Mouse (Mus musculus): ENCODE measurements around the gene Wwox. TPM values are rescaled to one million over a fixed set of nuclear protein-coding genes. Genes with fewer than 3 reads are reported as not detected.

Wwox gene
- polyA plus RNA-seq, 1 experiment from 2014 or later, result 10.4 TPM

- Histone ChIP-seq H3K27ac (ENCODE audit: poor library complexity, severe bottlenecking) (no peak overlapping the region), H3K4me2 (no peak overlapping the region), H3K9ac (no peak overlapping the region), H3K9me3 (replicated peaks) (peaks cover 10% of the 10 kb centered on the region), H3K4me1 (replicated peaks) (peaks cover 19% of the 10 kb centered on the region), H3K4me3 (no peak overlapping the region), H3K27me3 (replicated peaks) (no peaks in the 10 kb centered on the region), H3K36me3 (0 out of 2 replicates have a peak, but pooled peaks cover 7% of the 10 kb centered on the region)
- 89% methylated on average over 11 of the region's 11 CpGs for WGBS
- no peak for ATAC-seq (ENCODE audit: insufficient number of reproducible peaks, low FRiP score)
These were observed 160.7 kb downstream of the Wwox start for GRCm38 (mm10) chr8:114600196-114600595.

GRCm38 (mm10) chr8:114603046-114603445 lies 163.6 kb downstream of the Wwox start:
- no peak overlapping the region for H3K27ac ChIP-seq (ENCODE audit: poor library complexity, severe bottlenecking)
- no peaks in the 10 kb centered on the region for H3K27me3 ChIP-seq (replicated peaks)
- H3K9me3 ChIP-seq (replicated peaks), result no peaks in the 10 kb centered on the region
- WGBS, result 63% methylated on average over 3 of the region's 4 CpGs
- no peak overlapping the region for H3K9ac ChIP-seq
- H3K4me3 ChIP-seq, result no peak overlapping the region
- H3K36me3 ChIP-seq, result no peaks in the 10 kb centered on the region
- no peak for ATAC-seq (ENCODE audit: insufficient number of reproducible peaks, low FRiP score)
- peaks cover 21% of the 10 kb centered on the region for H3K4me1 ChIP-seq (replicated peaks)
- H3K4me2 ChIP-seq, result no peak overlapping the region

DNA sequence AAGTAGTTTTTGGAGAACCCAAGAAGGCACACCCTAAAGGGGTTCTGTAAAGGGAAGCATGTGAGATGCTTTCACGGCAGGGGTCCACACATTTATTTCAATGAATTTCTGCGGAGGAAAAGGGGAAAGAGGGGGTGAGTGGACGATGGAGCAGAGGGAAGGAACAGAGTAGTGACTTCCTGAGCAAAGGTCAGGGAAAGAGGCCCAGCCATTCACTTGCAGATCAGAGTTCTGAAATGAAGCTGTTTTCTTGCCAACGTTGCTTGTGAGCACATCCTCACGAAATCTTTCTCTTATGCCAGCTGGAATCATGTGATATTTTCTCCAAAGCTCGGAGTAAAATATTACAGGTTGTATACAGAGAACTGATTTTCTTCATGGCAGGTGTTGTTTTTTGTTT lies 164.1 kb downstream of the Wwox start:
- Histone ChIP-seq H3K4me3 (no peak overlapping the region), H3K9me3 (replicated peaks) (no peaks in the 10 kb centered on the region), H3K27ac (ENCODE audit: poor library complexity, severe bottlenecking) (no peak overlapping the region), H3K4me2 (no peak overlapping the region), H3K9ac (no peak overlapping the region), H3K27me3 (replicated peaks) (no peaks in the 10 kb centered on the region), H3K36me3 (no peaks in the 10 kb centered on the region), H3K4me1 (replicated peaks) (peaks cover 21% of the 10 kb centered on the region)
- no peak for ATAC-seq (ENCODE audit: insufficient number of reproducible peaks, low FRiP score)
- 60% methylated on average over 6 of the region's 6 CpGs for WGBS

DNA sequence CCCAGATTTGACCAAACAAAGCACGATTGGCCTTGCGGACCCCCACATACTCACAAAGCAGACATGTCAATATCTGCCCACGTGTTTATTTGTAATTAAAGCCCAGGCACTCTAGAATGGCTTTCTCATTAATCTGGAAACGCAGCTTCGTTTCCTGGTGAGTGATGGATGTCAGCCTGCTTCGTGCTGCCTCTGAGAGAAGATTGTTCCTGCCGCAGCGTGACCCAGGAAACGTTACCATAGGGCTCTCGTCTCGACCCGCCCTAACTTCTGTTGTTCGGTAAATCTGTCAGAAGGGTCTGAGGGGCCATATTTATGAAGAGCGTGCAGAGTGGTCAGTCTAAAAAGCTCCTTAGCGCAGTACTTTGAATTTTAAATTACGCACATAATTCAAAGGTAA lies 164.9 kb downstream of the Wwox start:
- no peak overlapping the region for H3K27ac ChIP-seq (ENCODE audit: poor library complexity, severe bottlenecking)
- ATAC-seq (ENCODE audit: insufficient number of reproducible peaks, low FRiP score), result no peak
- H3K4me3 ChIP-seq, result no peak overlapping the region
- H3K36me3 ChIP-seq, result no peaks in the 10 kb centered on the region
- 55% methylated on average over 16 of the region's 16 CpGs for WGBS
- H3K9ac ChIP-seq, result no peak overlapping the region
- peak overlapping the region; percentile 16 for H3K4me2 ChIP-seq
- H3K4me1 ChIP-seq (replicated peaks), result peaks cover 20% of the 10 kb centered on the region
- H3K27me3 ChIP-seq (replicated peaks), result no peaks in the 10 kb centered on the region
- no peaks in the 10 kb centered on the region for H3K9me3 ChIP-seq (replicated peaks)

GRCm38 (mm10) chr8:114605651-114606050 lies 166.2 kb downstream of the Wwox start:
- no peak overlapping the region for H3K4me2 ChIP-seq
- H3K27me3 ChIP-seq (replicated peaks), result no peaks in the 10 kb centered on the region
- ATAC-seq (ENCODE audit: insufficient number of reproducible peaks, low FRiP score), result no peak
- WGBS, result 82% methylated on average over 2 of the region's 2 CpGs
- H3K4me3 ChIP-seq, result no peak overlapping the region
- H3K4me1 ChIP-seq (replicated peaks), result peaks cover 15% of the 10 kb centered on the region
- H3K9ac ChIP-seq, result no peak overlapping the region
- no peak overlapping the region for H3K27ac ChIP-seq (ENCODE audit: poor library complexity, severe bottlenecking)
- H3K36me3 ChIP-seq, result no peaks in the 10 kb centered on the region
- H3K9me3 ChIP-seq (replicated peaks), result no peaks in the 10 kb centered on the region

DNA sequence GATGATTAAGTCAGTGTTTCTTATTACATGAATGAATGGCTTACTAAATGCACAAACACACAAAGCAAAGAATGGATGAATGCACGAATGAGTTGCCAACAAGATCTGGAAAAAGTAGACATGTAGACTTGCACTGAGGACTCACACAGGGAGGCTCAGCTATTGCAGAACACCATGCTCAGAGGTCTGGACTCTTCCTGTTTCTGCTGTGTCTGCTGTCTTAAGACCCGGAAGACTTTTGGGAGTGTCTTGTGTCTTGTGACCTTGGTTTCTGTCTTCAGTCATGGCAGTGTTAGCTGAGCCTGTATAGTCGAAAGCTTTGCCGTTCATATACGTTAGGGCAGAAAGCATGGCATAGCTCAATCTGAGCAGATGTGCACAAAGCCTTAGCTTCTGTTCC lies 169.9 kb downstream of the Wwox start:
- Histone ChIP-seq H3K9ac (no peak overlapping the region), H3K27ac (ENCODE audit: poor library complexity, severe bottlenecking) (no peak overlapping the region), H3K4me2 (no peak overlapping the region), H3K36me3 (no peaks in the 10 kb centered on the region), H3K4me1 (replicated peaks) (peaks cover 8% of the 10 kb centered on the region), H3K9me3 (replicated peaks) (no peaks in the 10 kb centered on the region), H3K27me3 (replicated peaks) (0 out of 2 replicates have a peak, but pooled peaks cover under 1% of the 10 kb centered on the region), H3K4me3 (no peak overlapping the region)
- 91% methylated on average over 5 of the region's 5 CpGs for WGBS
- ATAC-seq (ENCODE audit: insufficient number of reproducible peaks, low FRiP score), result no peak

DNA sequence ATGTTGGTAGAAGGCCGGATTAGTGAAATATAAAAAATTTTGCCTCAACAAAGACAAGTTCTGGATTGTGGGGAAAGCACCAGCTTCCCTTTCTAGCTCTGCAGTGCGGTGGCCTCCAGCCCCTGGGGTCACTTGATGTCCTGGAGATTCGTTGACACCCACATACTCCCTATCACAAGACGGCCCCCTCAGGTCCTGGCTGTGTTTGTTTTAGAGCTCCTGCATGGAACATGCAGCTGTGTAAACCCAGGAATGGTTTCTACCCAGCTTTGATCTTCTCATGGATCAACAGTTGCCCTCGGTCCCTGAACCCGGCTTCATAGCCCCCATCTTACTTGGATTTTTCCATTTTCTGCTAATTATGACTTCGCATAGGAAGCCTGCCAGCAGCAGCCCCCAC lies 171.6 kb downstream of the Wwox start:
- WGBS, result 55% methylated on average over 7 of the region's 7 CpGs
- H3K4me3 ChIP-seq, result no peak overlapping the region
- no peak overlapping the region for H3K27ac ChIP-seq (ENCODE audit: poor library complexity, severe bottlenecking)
- no peaks in the 10 kb centered on the region for H3K9me3 ChIP-seq (replicated peaks)
- no peaks in the 10 kb centered on the region for H3K36me3 ChIP-seq
- H3K9ac ChIP-seq, result no peak overlapping the region
- peaks cover 4% of the 10 kb centered on the region; the same call in 1 of the 2 replicates for H3K27me3 ChIP-seq (replicated peaks)
- no peak for ATAC-seq (ENCODE audit: insufficient number of reproducible peaks, low FRiP score)
- H3K4me1 ChIP-seq (replicated peaks), result no peaks in the 10 kb centered on the region; the same call in none of the 2 replicates
- no peak overlapping the region for H3K4me2 ChIP-seq

GRCm38 (mm10) chr8:114612091-114612490 lies 172.6 kb downstream of the Wwox start:
- H3K36me3 ChIP-seq, result no peaks in the 10 kb centered on the region
- H3K4me2 ChIP-seq, result no peak overlapping the region
- H3K9me3 ChIP-seq (replicated peaks), result no peaks in the 10 kb centered on the region
- H3K27me3 ChIP-seq (replicated peaks), result peaks cover 4% of the 10 kb centered on the region; the same call in 1 of the 2 replicates
- no peaks in the 10 kb centered on the region; the same call in none of the 2 replicates for H3K4me1 ChIP-seq (replicated peaks)
- no peak overlapping the region for H3K27ac ChIP-seq (ENCODE audit: poor library complexity, severe bottlenecking)
- WGBS, result 84% methylated on average over 3 of the region's 3 CpGs
- ATAC-seq (ENCODE audit: insufficient number of reproducible peaks, low FRiP score), result no peak
- no peak overlapping the region for H3K4me3 ChIP-seq
- no peak overlapping the region for H3K9ac ChIP-seq

GRCm38 (mm10) chr8:114615413-114615812 lies 176.0 kb downstream of the Wwox start:
- peaks cover 4% of the 10 kb centered on the region; the same call in 1 of the 2 replicates for H3K27me3 ChIP-seq (replicated peaks)
- WGBS, result 76% methylated on average over 4 of the region's 4 CpGs
- H3K4me2 ChIP-seq, result no peak overlapping the region
- no peak overlapping the region for H3K27ac ChIP-seq (ENCODE audit: poor library complexity, severe bottlenecking)
- no peak for ATAC-seq (ENCODE audit: insufficient number of reproducible peaks, low FRiP score)
- no peak overlapping the region for H3K9ac ChIP-seq
- no peak overlapping the region for H3K4me3 ChIP-seq
- no peaks in the 10 kb centered on the region for H3K36me3 ChIP-seq
- H3K9me3 ChIP-seq (replicated peaks), result no peaks in the 10 kb centered on the region
- peaks cover 10% of the 10 kb centered on the region for H3K4me1 ChIP-seq (replicated peaks)

- Histone ChIP-seq H3K4me3 (no peak overlapping the region), H3K4me1 (replicated peaks) (peaks cover 10% of the 10 kb centered on the region), H3K9ac (no peak overlapping the region), H3K36me3 (no peaks in the 10 kb centered on the region), H3K4me2 (no peak overlapping the region), H3K27me3 (replicated peaks) (peaks cover 4% of the 10 kb centered on the region; the same call in 1 of the 2 replicates), H3K27ac (ENCODE audit: poor library complexity, severe bottlenecking) (no peak overlapping the region), H3K9me3 (replicated peaks) (no peaks in the 10 kb centered on the region)
- ATAC-seq (ENCODE audit: insufficient number of reproducible peaks, low FRiP score), result no peak
- 85% methylated on average over 6 of the region's 6 CpGs for WGBS
These were observed 176.5 kb downstream of the Wwox start for GRCm38 (mm10) chr8:114615908-114616307.

DNA sequence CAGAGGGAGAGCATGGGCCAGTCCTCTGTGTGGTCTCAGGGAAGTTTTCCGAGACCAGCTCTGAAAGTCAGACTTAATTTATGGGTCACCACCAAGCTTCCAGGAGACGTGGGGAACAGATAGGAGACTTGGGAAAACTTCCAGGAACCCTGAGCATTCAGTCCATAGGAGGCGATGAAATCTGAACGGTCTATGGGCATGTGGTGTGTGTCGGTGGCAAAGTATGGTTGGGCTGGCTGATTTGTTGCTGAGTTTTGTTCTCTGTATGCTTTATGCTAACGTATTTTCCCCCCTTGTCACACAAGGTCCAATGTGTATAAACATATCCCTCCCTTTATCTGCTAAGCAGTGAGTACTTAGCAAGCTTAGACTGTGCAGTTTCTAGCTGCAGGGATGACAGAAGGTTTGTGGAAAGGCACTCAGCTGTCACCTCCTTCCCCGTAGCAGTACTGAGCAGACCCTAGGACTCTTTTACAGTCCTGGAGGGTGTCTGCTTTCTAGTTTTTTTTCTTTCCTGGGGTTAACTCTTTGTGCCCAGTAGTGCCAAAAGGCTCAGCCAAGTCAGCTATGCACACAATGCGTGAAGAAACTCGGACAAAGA lies 179.6 kb downstream of the Wwox start:
- Histone ChIP-seq H3K4me2 (peak overlapping the region; percentile 22), H3K27me3 (replicated peaks) (peaks cover 4% of the 10 kb centered on the region; the same call in 1 of the 2 replicates), H3K9ac (no peak overlapping the region), H3K36me3 (no peaks in the 10 kb centered on the region), H3K4me3 (no peak overlapping the region), H3K4me1 (replicated peaks) (peaks cover 10% of the 10 kb centered on the region), H3K9me3 (replicated peaks) (no peaks in the 10 kb centered on the region), H3K27ac (ENCODE audit: poor library complexity, severe bottlenecking) (no peak overlapping the region)
- 35% methylated on average over 9 of the region's 9 CpGs for WGBS
- no peak for ATAC-seq (ENCODE audit: insufficient number of reproducible peaks, low FRiP score)

DNA sequence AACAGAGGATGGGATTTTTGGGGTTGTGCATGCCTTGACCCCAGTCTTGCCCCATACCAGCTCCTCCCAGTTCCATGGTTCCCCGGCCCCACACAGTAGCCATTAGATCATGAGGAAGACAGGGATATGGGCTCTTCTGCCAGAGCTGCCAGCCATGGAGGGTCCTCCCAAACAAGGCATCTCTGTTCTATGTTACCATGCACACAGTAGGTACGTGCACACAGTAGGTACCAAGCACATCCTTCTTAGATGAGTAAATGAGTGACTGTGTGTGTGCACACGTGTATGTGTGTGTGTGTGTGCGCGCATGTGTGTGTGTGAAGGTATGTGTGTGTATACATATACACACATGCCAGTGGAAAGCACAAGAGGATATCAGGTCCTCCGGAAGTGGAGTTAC lies 185.9 kb downstream of the Wwox start:
- H3K4me3 ChIP-seq, result no peak overlapping the region
- no peaks in the 10 kb centered on the region for H3K9me3 ChIP-seq (replicated peaks)
- no peak overlapping the region for H3K27ac ChIP-seq (ENCODE audit: poor library complexity, severe bottlenecking)
- no peak overlapping the region for H3K9ac ChIP-seq
- no peak overlapping the region for H3K4me2 ChIP-seq
- no peak for ATAC-seq (ENCODE audit: insufficient number of reproducible peaks, low FRiP score)
- H3K36me3 ChIP-seq, result no peaks in the 10 kb centered on the region
- WGBS, result 87% methylated on average over 6 of the region's 6 CpGs
- H3K4me1 ChIP-seq (replicated peaks), result 0 out of 2 replicates have a peak, but pooled peaks cover 8% of the 10 kb centered on the region
- no peaks in the 10 kb centered on the region; the same call in 1 of the 2 replicates for H3K27me3 ChIP-seq (replicated peaks)
